Mouse (Mus musculus) naive thymus-derived CD4-positive, alpha-beta T cell, adult 2 months (primary cell): ENCODE measurements at regions not wholly inside any gene's neighbourhood (a gene's known extent, or its start where the extent isn't known, plus 50 kb on each side); places are given as distances from the start of the nearest gene placed in this dataset.

Experiments
- DNase-seq: peaks from one replicate; pipeline ENCODE4 v3.0.0-alpha.2; 2011; ENCODE audit warnings: low read depth

- DNase-seq: no peak
Measured at GRCm38 (mm10) chr10:102943156-102943555, 86.9 kb downstream of the Alx1 start.

GRCm38 (mm10) chr10:102940823-102941519 is 89.0 kb downstream of the Alx1 start:
- no peak for DNase-seq

GRCm38 (mm10) chr10:102931445-102931844 is 98.6 kb downstream of the Alx1 start:
- DNase-seq: no peak

GRCm38 (mm10) chr10:102928651-102929050 is 101.4 kb downstream of the Alx1 start:
- no peak for DNase-seq

- DNase-seq: no peak
Measured at GRCm38 (mm10) chr10:102897368-102897767, 132.6 kb downstream of the Alx1 start.

- DNase-seq: no peak
Measured at GRCm38 (mm10) chr10:102895952-102896351, 134.1 kb downstream of the Alx1 start.

GRCm38 (mm10) chr10:102892373-102892772 is 137.6 kb downstream of the Alx1 start:
- DNase-seq: no peak

GRCm38 (mm10) chr10:102889709-102890108 is 140.3 kb downstream of the Alx1 start:
- no peak for DNase-seq

- no peak for DNase-seq
Measured at GRCm38 (mm10) chr10:102881824-102882438, 148.1 kb downstream of the Alx1 start.

- peak; percentile 0 for DNase-seq
Measured at GRCm38 (mm10) chr10:102878010-102878409, 152.0 kb downstream of the Alx1 start.

- no peak for DNase-seq
Measured at GRCm38 (mm10) chr10:102876946-102877345, 153.1 kb downstream of the Alx1 start.

- DNase-seq: no peak
Measured at GRCm38 (mm10) chr10:102866920-102867319, 163.1 kb downstream of the Alx1 start.

- no peak for DNase-seq
Measured at GRCm38 (mm10) chr10:102836567-102837224, 193.3 kb downstream of the Alx1 start.

GRCm38 (mm10) chr10:102835814-102836213 is 194.2 kb downstream of the Alx1 start:
- no peak for DNase-seq

- no peak for DNase-seq
Measured at GRCm38 (mm10) chr10:102829606-102830005, 200.4 kb downstream of the Alx1 start.

GRCm38 (mm10) chr10:102823434-102823833 is 206.6 kb downstream of the Alx1 start:
- DNase-seq: no peak

- no peak for DNase-seq
Measured at GRCm38 (mm10) chr10:102801391-102801790, 228.6 kb downstream of the Alx1 start.

GRCm38 (mm10) chr10:102779243-102779642 is 250.8 kb downstream of the Alx1 start:
- no peak for DNase-seq

GRCm38 (mm10) chr10:102763696-102764095 is 251.7 kb downstream of the Rassf9 start:
- no peak for DNase-seq

GRCm38 (mm10) chr10:102762378-102762777 is 250.4 kb downstream of the Rassf9 start:
- no peak for DNase-seq

GRCm38 (mm10) chr10:102735207-102735606 is 223.2 kb downstream of the Rassf9 start:
- no peak for DNase-seq

GRCm38 (mm10) chr10:102732420-102732819 is 220.4 kb downstream of the Rassf9 start:
- DNase-seq: no peak

GRCm38 (mm10) chr10:102712263-102712662 is 200.2 kb downstream of the Rassf9 start:
- no peak for DNase-seq
